Mouse (Mus musculus): ENCODE data around the gene Agbl1.

GRCm38 (mm10) chr7:76219797-76220469 is 9.8 kb upstream of the Agbl1 start:
- TF ChIP-seq CTCF (IDR thresholded peaks at IDR 0.05; ENCODE audit: low read depth, low read length) (no peak), GATA1 (IDR thresholded peaks at IDR 0.05; ENCODE audit: borderline replicate concordance, low read length) (no peak)

All from G1E (cell line).